Mouse (Mus musculus) frontal cortex, postnatal 10 days (tissue): ENCODE results near the gene Daglb.

Source experiments
- DNase-seq, 2 experiments: peaks; one replicate each; pipeline ENCODE4 v3.0.0; 2022; ENCODE audit warnings: low spot score in 2 of 2, mixed read lengths in 1 of 2

Daglb gene

DNA sequence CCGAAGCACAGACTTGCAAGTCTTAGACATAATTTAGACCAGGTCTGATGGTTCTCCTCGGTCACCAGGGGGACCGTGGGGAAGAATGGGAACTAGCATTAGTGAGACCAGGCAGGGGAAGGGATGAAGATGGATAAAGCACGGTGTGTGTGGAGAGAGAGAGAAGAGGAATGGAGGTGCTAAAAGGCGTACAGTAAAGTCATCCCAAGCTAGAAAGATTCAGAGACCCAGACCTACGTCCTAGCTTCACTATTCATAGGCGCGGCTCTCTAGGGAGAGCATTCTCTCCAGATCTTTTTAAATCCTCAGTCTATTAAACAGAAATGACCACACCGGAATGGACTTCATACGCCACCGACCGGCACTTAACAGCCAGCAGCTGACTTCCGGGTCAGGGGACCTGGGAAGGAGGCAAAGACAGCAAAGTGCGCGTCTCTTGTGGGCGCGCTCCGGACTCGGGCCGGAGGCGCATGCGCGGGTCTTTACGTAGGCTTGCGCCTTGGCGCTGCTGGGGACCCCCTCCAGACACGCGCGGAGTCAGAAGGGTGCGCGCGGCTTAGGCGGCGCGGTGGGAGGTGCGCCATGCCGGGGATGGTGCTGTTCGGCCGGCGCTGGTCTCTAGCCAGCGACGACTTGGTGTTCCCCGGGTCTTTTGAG lies at the start of gene Daglb:
Gene Daglb, plus strand, starts transcription at position 485 of the 657 bp plus-strand sequence.
- DNase-seq, result peak; percentile 83 to 89

DNA sequence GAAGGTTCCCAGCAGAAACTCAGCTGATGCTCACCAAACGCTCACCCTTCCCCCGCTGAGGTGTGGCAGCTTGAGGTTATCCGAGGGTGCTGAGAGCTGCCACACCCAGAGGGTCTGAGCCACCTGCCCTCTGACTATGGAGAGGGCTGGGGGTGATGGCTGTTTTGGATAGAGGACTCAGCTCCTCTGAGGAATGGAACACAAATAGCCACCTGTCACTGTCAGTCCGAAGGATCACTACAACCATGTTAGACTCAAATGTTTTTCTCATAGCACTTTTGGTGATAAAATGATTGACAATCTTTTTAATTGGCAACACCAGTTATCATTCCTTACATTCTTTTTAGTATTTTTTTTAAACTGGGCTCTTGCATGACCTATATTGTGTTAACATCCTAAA lies 42.9 kb upstream of the Daglb start:
- no peak for DNase-seq

DNA sequence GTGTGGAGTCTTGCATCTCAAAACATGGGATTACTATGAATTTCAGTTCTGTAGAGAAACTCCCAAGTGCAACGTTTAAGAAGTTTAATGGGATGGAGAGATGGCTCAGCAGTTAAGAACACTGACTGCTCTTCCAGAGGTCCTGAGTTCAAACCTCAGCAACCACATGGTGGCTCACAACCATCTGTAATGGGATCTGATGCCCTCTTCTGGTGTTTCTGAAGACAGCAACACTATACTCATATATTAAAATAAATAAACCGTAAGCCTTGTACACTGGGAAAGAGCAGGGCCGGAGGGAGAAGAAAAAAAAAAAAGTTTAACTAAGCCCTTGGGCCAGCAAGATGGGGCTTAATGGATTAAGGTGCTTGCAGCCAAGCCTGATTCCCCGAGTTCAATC lies 41.4 kb upstream of the Daglb start:
- DNase-seq, result no peak

DNA sequence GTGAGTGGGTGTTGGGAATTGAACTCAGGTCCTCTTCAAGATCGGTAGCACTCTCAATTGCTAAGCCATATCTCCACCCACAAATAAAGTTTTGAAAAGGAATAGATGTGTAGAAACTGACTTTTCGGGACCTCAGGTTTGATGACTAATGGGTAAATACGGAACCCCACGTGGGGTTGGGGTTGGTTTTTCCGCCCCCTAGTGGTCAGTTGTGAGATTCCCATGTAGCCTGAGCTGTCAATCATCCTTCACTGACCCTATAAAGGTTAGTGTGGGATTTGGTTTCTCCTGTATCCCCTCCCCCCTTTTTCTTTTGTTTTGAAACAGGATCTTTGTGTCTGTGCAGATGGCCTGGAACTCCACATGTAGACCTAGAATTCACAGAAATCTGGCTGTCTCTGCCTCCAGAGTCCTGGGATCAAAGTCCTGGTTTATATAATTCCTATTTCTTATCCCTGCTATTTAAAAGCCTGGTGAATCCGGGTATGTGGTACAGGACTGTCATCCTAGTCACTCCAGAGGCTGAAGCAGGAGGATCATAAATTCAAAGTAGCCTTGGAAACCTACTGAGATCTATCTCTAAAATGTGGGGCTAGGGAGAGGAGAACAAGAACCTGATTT lies 40.4 kb upstream of the Daglb start:
- peak in 1 of 2 experiments; percentile 25 for DNase-seq

- peak in 1 of 2 experiments; percentile 37 for DNase-seq
Measured at GRCm38 (mm10) chr5:143434421-143434820, 30.0 kb upstream of the Daglb start.

GRCm38 (mm10) chr5:143441298-143441697 lies 23.1 kb upstream of the Daglb start:
- DNase-seq, result no peak

DNA sequence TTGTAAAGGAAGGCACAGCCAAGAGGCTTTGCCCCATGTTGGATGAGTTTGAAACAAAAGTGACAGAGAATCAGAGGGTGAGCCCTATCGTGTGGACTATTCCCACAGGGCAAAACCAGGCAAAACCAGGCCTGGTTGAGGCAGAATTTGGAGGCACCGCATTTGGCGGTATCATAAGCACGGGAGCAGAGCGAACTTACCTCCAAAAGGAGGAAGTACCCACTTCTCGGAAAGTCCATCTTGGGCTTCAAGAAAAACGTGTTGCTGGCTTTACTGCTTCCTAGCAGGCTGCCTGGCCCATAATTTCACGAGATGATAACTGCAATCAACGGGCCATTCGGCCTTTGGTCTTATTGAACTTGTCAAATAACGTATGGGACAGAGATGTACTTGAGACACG lies 22.6 kb upstream of the Daglb start:
- no peak for DNase-seq

DNA sequence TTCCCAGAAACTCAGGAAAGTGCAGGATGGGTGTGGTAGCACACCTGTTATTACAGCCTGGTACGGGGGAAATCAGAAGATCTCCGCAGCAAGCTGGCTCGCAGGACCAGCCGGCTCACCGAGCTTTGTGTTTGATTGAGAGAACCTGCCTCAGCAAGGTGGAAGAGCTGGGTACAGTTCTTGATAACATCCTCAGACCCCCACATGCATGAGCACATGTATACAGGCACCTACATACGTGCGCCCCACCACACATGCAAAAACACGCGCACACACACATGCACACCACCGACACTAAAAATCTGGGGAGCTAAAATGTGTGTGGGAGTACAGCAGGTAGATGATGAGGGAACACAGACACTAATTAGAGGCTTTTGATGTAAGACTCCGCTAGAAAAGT lies 713 bp upstream of the Daglb start:
- no peak for DNase-seq

GRCm38 (mm10) chr5:143464757-143465118 lies 354 bp downstream of the Daglb start:
- DNase-seq, result no peak

- no peak for DNase-seq
Measured at GRCm38 (mm10) chr5:143465156-143466085, 1.0 kb downstream of the Daglb start.

DNA sequence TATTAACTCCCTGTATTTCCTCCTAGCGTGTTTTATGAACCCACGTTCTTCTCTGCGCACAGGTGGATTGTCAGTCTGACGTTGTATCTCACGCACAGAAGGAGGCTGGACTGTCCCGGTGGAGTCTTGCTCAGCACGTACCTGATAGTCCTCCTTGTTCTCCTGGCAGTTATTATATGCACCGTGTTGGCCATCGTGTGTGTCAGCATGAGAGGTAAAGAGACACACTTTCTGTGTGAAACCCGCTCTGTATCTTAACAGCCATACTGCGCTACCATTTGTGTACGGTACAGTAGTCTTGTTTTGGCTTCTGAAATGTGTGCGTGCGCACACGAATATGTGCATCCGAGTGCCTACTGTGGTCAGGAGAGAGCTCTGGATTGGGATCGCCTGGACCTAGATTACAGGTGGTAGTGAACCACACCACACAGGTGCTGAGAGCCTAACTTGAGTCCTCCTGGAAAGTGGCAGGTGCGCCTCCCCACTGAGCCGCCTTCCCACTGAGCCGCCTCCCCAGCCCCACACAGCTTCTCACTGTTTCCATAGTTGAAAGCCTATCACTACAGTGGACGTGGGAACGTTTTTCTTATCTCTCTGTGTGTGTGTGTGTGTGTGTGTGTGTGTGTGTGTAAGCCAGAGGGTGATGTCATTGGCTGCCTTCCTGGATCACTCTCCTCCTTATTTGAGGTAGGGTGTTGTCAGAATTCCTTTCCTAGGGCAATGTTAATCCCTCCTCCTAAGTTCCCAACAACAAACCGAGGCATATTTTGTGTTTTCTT lies 2.7 kb downstream of the Daglb start:
- no peak for DNase-seq

DNA sequence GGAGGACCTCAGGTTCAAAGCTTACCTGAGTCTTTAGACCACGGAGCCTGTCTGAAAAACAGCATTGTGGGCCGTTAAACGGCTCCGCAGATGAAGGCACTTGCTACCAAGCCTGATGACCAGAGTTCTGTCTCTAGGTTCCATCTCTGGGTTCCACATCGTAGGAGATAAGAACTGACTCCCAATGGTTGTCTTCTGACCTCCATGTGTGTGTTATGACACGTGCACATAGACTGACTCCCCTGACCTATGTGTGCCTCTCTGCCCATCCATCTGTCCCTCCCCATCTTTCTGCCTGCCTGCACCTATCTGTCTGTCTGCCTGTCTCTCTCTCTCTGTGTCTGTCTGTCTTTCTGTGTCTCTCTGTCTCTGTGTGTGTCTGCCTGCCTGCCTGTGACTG lies 3.5 kb downstream of the Daglb start:
- no peak for DNase-seq

DNA sequence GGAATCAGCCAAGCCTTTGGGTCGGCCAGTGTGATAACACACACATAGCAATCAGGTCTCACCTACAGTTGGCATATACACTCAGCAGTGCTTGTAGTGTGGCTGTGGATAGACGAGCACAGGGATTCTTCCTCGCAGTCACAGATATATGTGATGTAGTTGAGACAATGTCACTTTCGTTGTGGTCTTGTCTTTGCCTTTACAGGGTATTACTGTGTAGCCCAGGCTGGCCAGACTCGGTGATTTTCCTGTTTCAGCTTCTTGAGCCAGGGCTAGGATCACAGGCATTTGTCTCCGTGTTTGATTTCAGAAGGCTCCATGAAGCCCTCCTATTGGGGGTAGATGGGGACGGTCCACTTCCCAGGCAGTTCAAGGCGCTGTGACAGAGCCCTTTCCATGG lies 5.2 kb downstream of the Daglb start:
- no peak for DNase-seq

GRCm38 (mm10) chr5:143470421-143471164 lies 6.2 kb downstream of the Daglb start:
- DNase-seq, result peak in 1 of 2 experiments; percentile 26

- DNase-seq, result no peak
Measured at GRCm38 (mm10) chr5:143471165-143471546, 6.8 kb downstream of the Daglb start.

DNA sequence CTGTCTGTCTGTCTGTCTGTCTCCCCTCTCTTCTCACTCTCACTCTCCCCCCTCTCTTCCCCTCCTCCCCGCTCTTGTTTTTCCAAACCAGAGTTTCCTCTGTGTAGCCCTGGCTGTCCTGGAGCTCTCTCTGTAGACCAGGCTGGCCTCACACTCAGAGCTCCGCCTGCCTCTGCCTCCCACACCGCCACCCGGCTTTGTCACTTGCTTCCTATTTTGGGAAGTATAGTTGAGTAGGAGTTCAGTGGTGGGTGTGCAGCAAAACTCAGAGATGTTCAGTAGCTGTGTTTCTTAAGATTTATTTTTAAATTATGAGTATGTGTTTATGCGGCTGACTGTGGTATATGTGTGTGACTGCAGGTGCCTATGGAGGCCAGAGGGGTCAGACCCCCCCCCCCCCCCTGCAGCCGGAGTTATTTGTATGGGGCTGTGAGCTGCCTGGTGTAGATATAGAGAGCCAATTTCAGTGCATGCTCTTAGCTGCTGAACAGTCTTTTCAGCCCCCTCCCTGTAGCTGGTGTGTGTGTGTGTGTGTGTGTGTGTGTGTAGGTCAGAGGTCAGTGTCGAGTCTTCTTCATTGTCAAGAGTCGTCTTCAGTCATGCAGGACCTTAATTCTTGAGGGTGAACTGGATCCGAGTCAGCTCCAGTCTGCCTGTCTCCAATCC lies 7.7 kb downstream of the Daglb start:
- DNase-seq, result no peak

- DNase-seq, result peak in 1 of 2 experiments; percentile 8
Measured at GRCm38 (mm10) chr5:143475153-143475844, 10.9 kb downstream of the Daglb start.

GRCm38 (mm10) chr5:143476013-143476412 lies 11.6 kb downstream of the Daglb start:
- DNase-seq, result peak in 1 of 2 experiments; percentile 3

DNA sequence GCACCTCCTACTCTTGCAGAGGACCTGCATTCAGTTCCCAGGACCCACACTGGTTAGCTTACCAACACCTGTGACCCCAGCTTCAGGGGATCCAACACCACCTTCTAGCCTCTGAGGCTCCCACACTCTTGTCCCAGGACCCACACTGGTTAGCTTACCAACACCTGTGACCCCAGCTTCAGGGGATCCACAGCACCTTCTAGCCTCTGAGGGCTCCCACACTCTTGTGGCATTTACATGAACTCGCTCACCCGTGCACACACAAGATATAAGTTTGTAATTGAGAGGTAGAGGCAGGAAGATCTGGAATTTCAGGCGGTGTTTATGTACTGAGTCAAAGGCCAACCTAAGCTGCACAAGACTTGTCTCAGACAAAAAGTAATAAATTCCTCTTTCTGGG lies 13.5 kb downstream of the Daglb start:
- no peak for DNase-seq

DNA sequence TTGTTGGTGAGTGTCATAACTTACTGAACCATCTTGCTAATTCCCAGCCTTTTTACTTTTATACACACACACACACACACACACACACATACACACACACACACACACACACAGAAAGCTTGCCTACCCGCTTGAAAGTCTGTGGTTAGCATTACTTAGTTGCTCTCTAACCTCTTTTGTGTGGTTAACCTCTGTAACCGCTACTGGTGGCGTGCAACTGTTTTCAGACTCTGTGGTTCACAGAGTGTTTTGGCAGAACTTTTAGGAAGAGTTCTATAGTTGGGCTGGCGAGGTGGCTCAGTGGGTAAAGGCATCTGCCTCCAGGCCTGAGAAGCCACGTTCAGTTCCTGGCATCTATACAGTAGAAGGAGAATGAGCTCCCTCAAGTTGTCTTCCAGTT lies 20.6 kb downstream of the Daglb start:
- no peak for DNase-seq
